Mouse (Mus musculus): ENCODE results near the gene Tmc4.

DNA sequence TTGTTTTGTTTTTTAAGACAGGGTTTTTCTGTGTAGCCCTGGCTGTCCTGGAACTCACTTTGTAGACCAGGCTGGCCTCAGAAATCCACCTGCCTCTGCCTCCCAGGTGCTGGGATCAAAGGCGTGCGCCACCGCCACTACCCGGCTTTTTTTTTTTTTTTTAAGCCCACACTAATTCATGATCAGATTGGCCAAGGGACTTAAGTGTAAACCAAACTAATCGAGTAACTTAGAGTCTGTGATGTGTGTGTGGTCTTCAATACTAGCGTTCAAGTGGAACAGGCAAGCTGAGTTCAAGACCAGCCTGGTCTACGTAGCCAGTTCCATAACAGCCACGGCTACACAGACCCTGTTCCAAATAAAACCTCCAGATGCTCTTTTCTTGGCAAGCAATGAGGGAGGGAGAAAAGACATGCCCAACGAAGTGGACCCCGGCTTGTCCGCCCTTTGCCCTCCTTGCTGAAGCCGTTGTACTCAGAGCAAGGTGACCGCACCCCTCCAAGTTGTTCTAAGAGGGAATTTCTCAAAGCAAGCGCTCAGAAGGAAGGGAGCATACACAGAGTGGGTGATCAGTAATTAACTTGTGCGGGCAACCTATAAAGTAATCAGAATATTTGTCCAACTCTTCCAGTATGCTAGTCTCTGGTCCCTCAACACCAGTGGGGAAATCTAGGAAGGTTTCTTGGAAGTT lies 12.7 kb downstream of the Tmc4 start:
- TF ChIP-seq POLR2A (IDR thresholded peaks at IDR 0.05; ENCODE audit: borderline replicate concordance, extremely low read depth, insufficient read depth, insufficient read length, poor library complexity, severe bottlenecking): no peak
- TF ChIP-seq CTCF (IDR thresholded peaks at IDR 0.05; ENCODE audit: borderline replicate concordance, extremely low read depth, insufficient read depth, insufficient read length): no peak

All from brain, embryonic 14.5 days (tissue).